Mouse (Mus musculus) hematopoietic multipotent progenitor cell, adult 10-12 weeks (in vitro differentiated cells): ENCODE results near the gene Vmn2r111. TPM values are rescaled to one million over a fixed set of nuclear protein-coding genes. Genes with fewer than 3 reads are reported as not detected.

Experiments
- polyA plus RNA-seq: library from polyadenylated mRNA; stranded (reverse); fragments of >175 nt; gene quantifications from 2 replicates; pipeline ENCODE4 v1.2.3, GENCODE M21; 2012; ENCODE audit warnings: low replicate concordance

The Vmn2r111 gene
- not detected in 2 replicates for polyA plus RNA-seq

DNA sequence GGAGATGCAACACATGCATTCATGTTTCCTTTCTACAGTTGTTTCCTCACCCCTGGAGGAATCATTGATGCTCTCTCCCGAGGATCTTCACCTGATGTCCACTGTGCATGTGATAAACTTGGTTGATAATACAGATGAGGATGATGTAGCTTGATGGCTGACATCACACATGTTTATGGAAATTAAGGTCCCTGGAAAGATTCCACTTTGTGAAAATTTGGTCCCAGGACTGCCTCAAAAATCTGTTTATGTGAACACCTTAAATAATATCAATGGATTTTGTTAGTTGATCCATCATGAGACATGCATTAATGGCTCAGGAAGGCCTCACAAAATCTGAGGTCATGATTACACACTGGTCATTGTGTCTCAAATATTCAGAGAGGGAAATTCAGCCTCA lies at the start of gene Vmn2r111:
Gene Vmn2r111, minus strand, starts transcription at position 101 of the 400 bp plus-strand sequence.

DNA sequence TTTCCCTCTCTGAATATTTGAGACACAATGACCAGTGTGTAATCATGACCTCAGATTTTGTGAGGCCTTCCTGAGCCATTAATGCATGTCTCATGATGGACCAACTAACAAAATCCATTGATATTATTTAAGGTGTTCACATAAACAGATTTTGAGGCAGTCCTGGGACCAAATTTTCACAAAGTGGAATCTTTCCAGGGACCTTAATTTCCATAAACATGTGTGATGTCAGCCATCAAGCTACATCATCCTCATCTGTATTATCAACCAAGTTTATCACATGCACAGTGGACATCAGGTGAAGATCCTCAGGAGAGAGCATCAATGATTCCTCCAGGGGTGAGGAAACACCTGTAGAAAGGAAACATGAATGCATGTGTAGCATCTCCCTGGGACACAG lies 27.4 kb upstream of the Vmn2r111 start, which contains the start of gene Vmn2r112:
Gene Vmn2r112, plus strand, starts transcription at position 301 of the 400 bp plus-strand sequence.

Other genes starting within 250 kb of the Vmn2r111 start
- 1.3 and 1.9 TPM in 2 replicates for gene Zfp944, start 212.1 kb downstream of the Vmn2r111 start, polyA plus RNA-seq
- 0.24 and 0.64 TPM in 2 replicates for gene Zfp758, start 212.0 kb downstream of the Vmn2r111 start, polyA plus RNA-seq
- gene Zfp946, start 149.3 kb downstream of the Vmn2r111 start, polyA plus RNA-seq: 6.4 and 9.7 TPM in 2 replicates
- gene Vmn2r112, start 27.5 kb upstream of the Vmn2r111 start, polyA plus RNA-seq: not detected in 2 replicates